Comparison of ENCODE assay signal across 13 mouse cellular contexts in genomic region chr8:93398044-93398443, GRCm38 (mm10). TPM values are rescaled to one million over a fixed set of nuclear protein-coding genes. Genes with fewer than 3 reads are reported as not detected.
DNase-seq lines count a peak whose midpoint lies in the region; ATAC-seq and TF ChIP-seq lines count a peak whose summit lies in the region.
"Had no signal": no experiment of that assay in that cellular context is flagged by ENCODE, and none has a peak within 500 bp of the region (broad histone marks: within the 10 kb centered on the region; RNA-seq: fewer than 3 reads in every experiment).

No protein-coding gene starts in this region.

- H3K4me3 ChIP-seq in forebrain, postnatal 0 days (ENCODE audit: low read depth, low read length) = no peak overlapping the region
- no peak overlapping the region for H3K4me3 ChIP-seq in forebrain, embryonic 13.5 days
- no peak overlapping the region for H3K4me3 ChIP-seq in layer of hippocampus, adult 2 months
- no peak overlapping the region for H3K4me3 ChIP-seq in E14TG2a.4 (replicated peaks; ENCODE audit: low read length)
- H3K4me3 ChIP-seq: neural tube, embryonic 13.5 days; stomach, embryonic 15.5 days had no signal

- H3K9me3 ChIP-seq in forebrain, postnatal 0 days (ENCODE audit: low read length) = no peaks in the 10 kb centered on the region
- H3K9me3 ChIP-seq in forebrain, embryonic 13.5 days (replicated peaks) = no peaks in the 10 kb centered on the region
- H3K9me3 ChIP-seq in E14TG2a.4 (ENCODE audit: low read length) = peaks cover 17% of the 10 kb centered on the region
- H3K9me3 ChIP-seq: neural tube, embryonic 13.5 days; stomach, embryonic 15.5 days had no signal

- H3K36me3 ChIP-seq in forebrain, postnatal 0 days (ENCODE audit: insufficient read depth) = no peaks in the 10 kb centered on the region
- no peaks in the 10 kb centered on the region for H3K36me3 ChIP-seq in forebrain, embryonic 13.5 days (ENCODE audit: poor library complexity, severe bottlenecking)
- H3K36me3 ChIP-seq in E14TG2a.4 (ENCODE audit: insufficient read depth, low read length) = no peaks in the 10 kb centered on the region
- H3K36me3 ChIP-seq: neural tube, embryonic 13.5 days; stomach, embryonic 15.5 days had no signal

- no peak overlapping the region for H3K4me2 ChIP-seq in forebrain, postnatal 0 days (ENCODE audit: low read depth)
- no peak overlapping the region for H3K4me2 ChIP-seq in forebrain, embryonic 13.5 days
- H3K4me2 ChIP-seq: neural tube, embryonic 13.5 days; stomach, embryonic 15.5 days had no signal

- no peak overlapping the region for H3K27ac ChIP-seq in forebrain, postnatal 0 days (ENCODE audit: low read depth, low read length)
- no peak overlapping the region for H3K27ac ChIP-seq in forebrain, embryonic 13.5 days
- no peak overlapping the region for H3K27ac ChIP-seq in layer of hippocampus, adult 2 months
- H3K27ac ChIP-seq: neural tube, embryonic 13.5 days; stomach, embryonic 15.5 days had no signal

- DNase-seq in forebrain, postnatal 0 days = peak; percentile 43
- peak in 1 of 2 experiments; percentile 37 for DNase-seq in layer of hippocampus, adult 2 months (ENCODE audit: low spot score in 2 of 2)
- DNase-seq in layer of hippocampus, adult 8-10 months (ENCODE audit: low spot score in 2 of 2) = no peak
- peak; percentile 32 for DNase-seq in kidney, postnatal 14 days
- DNase-seq in cerebellum, postnatal 36 days = no peak
- no peak for DNase-seq in thymus, postnatal 25 days
- DNase-seq: gastrocnemius, postnatal 25 days had no signal

- 33% methylated on average over 1 of the region's 1 CpGs for WGBS in forebrain, postnatal 0 days
- WGBS in forebrain, embryonic 13.5 days = 43% methylated on average over 1 of the region's 1 CpGs

- ATAC-seq in forebrain, postnatal 0 days = no peak
- ATAC-seq in forebrain, embryonic 13.5 days = no peak

- H3K4me1 ChIP-seq in forebrain, postnatal 0 days (ENCODE audit: insufficient read depth) = no peaks in the 10 kb centered on the region
- H3K4me1 ChIP-seq in forebrain, embryonic 13.5 days = peaks cover 4% of the 10 kb centered on the region; the same call in 1 of the 2 replicates
- H3K4me1 ChIP-seq in E14TG2a.4 (replicated peaks; ENCODE audit: low read depth, low read length) = peaks cover 12% of the 10 kb centered on the region
- H3K4me1 ChIP-seq: stomach, embryonic 15.5 days had no signal

- peak; percentile 63 for TF ChIP-seq CTCF in forebrain, postnatal 0 days (IDR thresholded peaks at IDR 0.05; ENCODE audit: low read depth)
- TF ChIP-seq CTCF in layer of hippocampus, adult 2 months (conservative IDR thresholded peaks at IDR 0.05) = peak; percentile 76
- peak; percentile 14; the same call in 1 of the 2 replicates for TF ChIP-seq CTCF in E14TG2a.4 (conservative IDR thresholded peaks at IDR 0.05; ENCODE audit: low read length)

- H3K9ac ChIP-seq in forebrain, postnatal 0 days = no peak overlapping the region
- no peak overlapping the region for H3K9ac ChIP-seq in forebrain, embryonic 13.5 days
- H3K9ac ChIP-seq: neural tube, embryonic 13.5 days; stomach, embryonic 15.5 days had no signal

- H3K27me3 ChIP-seq in forebrain, postnatal 0 days (ENCODE audit: insufficient read depth, low read length) = no peaks in the 10 kb centered on the region
- H3K27me3 ChIP-seq in forebrain, embryonic 13.5 days = no peaks in the 10 kb centered on the region
- no peaks in the 10 kb centered on the region for H3K27me3 ChIP-seq in E14TG2a.4 (ENCODE audit: insufficient read depth, low read length)
- H3K27me3 ChIP-seq: neural tube, embryonic 13.5 days; stomach, embryonic 15.5 days had no signal

RNA-seq across cellular contexts. Expression of gene Ces1h, which starts 18.5 kb away (rescaled TPM):
- not detected in 2 replicates for total RNA-seq in forebrain, postnatal 0 days (2014; rRNA removed)
- polyA plus RNA-seq in forebrain, postnatal 0 days (2015; fragmentation: Nextera tagmentation; extraction: Ambion mirVana) = not detected in 2 replicates
- polyA plus RNA-seq in forebrain, embryonic 13.5 days (2015; fragmentation: Nextera tagmentation; extraction: Ambion mirVana) = not detected in 2 replicates
- total RNA-seq in layer of hippocampus, adult 2 months (2021) = not detected
- total RNA-seq in layer of hippocampus, adult 8-10 months (2022) = not detected
- total RNA-seq: gastrocnemius, postnatal 25 days; layer of hippocampus, postnatal 25 days had no signal
- polyA plus RNA-seq: embryonic facial prominence, embryonic 14.5 days; neural tube, embryonic 13.5 days; stomach, embryonic 15.5 days had no signal

Comparison
In these comparisons a context has a peak if more than half of its experiments do, and no peak if none do; other contexts are left out.
1. DNase-seq: peak in forebrain, postnatal 0 days (single experiment) and kidney, postnatal 14 days (single experiment); none in layer of hippocampus, adult 8-10 months (0 of 2), cerebellum, postnatal 36 days (0 of 2) and thymus, postnatal 25 days (single experiment).
2. CTCF ChIP-seq: peak in every context shown above with its lines; median percentile 76 in layer of hippocampus, adult 2 months; 63 in forebrain, postnatal 0 days; 14 in E14TG2a.4.